Mouse (Mus musculus) left cerebral cortex, adult 11 months (tissue): ENCODE measurements around the gene Cad.
"Not testable (repeated sequence)": the region's sequence is repeated elsewhere in the genome, so short reads cannot be mapped to it uniquely, and the experiment has no call there.

Source experiments
- DNase-seq: peaks from one replicate; pipeline ENCODE4 v3.0.0; 2022; ENCODE audit warnings: low spot score

The Cad gene

GRCm38 (mm10) chr5:31054261-31055215 is at the start of gene Cad:
Cad (plus strand) TSS chr5:31054780.
- DNase-seq, result peak; percentile 86

- no peak for DNase-seq
Observed at GRCm38 (mm10) chr5:31012737-31013136, 41.8 kb upstream of the Cad start.

GRCm38 (mm10) chr5:31015913-31016312 is 38.7 kb upstream of the Cad start:
- DNase-seq, result no peak

- DNase-seq, result not testable (repeated sequence)
Observed at GRCm38 (mm10) chr5:31021790-31022189, 32.8 kb upstream of the Cad start.

- DNase-seq, result no peak
Observed at GRCm38 (mm10) chr5:31022690-31023089, 31.9 kb upstream of the Cad start.

- DNase-seq, result no peak
Observed at GRCm38 (mm10) chr5:31023254-31023653, 31.3 kb upstream of the Cad start.

- DNase-seq, result no peak
Observed at GRCm38 (mm10) chr5:31024641-31025040, 29.9 kb upstream of the Cad start.

GRCm38 (mm10) chr5:31030926-31031325 is 23.7 kb upstream of the Cad start:
- no peak for DNase-seq

GRCm38 (mm10) chr5:31031508-31031907 is 23.1 kb upstream of the Cad start:
- DNase-seq, result no peak

- no peak for DNase-seq
Observed at GRCm38 (mm10) chr5:31034669-31035068, 19.9 kb upstream of the Cad start.

GRCm38 (mm10) chr5:31036556-31036955 is 18.0 kb upstream of the Cad start:
- not testable (repeated sequence) for DNase-seq

GRCm38 (mm10) chr5:31038171-31038845 is 16.3 kb upstream of the Cad start:
- DNase-seq, result no peak

- DNase-seq, result no peak
Observed at GRCm38 (mm10) chr5:31046416-31046815, 8.2 kb upstream of the Cad start.

- no peak for DNase-seq
Observed at GRCm38 (mm10) chr5:31047074-31047473, 7.5 kb upstream of the Cad start.

- peak; percentile 97 for DNase-seq
Observed at GRCm38 (mm10) chr5:31047848-31048762, 6.5 kb upstream of the Cad start, which contains the start of gene Atraid. Atraid (plus strand) TSS chr5:31048312.

GRCm38 (mm10) chr5:31048763-31049641 is 5.6 kb upstream of the Cad start, which contains the start of gene Slc5a6:
Slc5a6 (minus strand) TSS chr5:31048924.
- DNase-seq, result peak; percentile 22

- no peak for DNase-seq
Observed at GRCm38 (mm10) chr5:31050427-31050826, 4.2 kb upstream of the Cad start.

- not testable (repeated sequence) for DNase-seq
Observed at GRCm38 (mm10) chr5:31053728-31054127, 852 bp upstream of the Cad start.

- DNase-seq, result no peak
Observed at GRCm38 (mm10) chr5:31055216-31056140, 898 bp downstream of the Cad start.

GRCm38 (mm10) chr5:31069810-31070209 is 15.2 kb downstream of the Cad start:
- DNase-seq, result no peak
